Mouse (Mus musculus) small intestine, adult 2 months (tissue): ENCODE measurements around the gene 4931414P19Rik.

ENCODE experiments used
- CTCF ChIP-seq: fragments of 200-500 bp; IDR thresholded peaks from 2 replicates; pipeline ENCODE4 v1.5.1; 2012; ENCODE audit warnings: low read depth, mild to moderate bottlenecking, control low read depth, inconsistent platforms, low read length, moderate library complexity, mixed read lengths; ENCODE audit not compliant: insufficient replicate concordance, insufficient read length; ENCODE audit errors: extremely low read depth
- POLR2A ChIP-seq: fragments of 200-500 bp; IDR thresholded peaks from 2 replicates; pipeline ENCODE4 v1.6.1; 2012; ENCODE audit warnings: low read depth, mild to moderate bottlenecking, control low read depth, inconsistent platforms, low read length, moderate library complexity

GRCm38 (mm10) chr14:54594631-54595414 is 11.0 kb downstream of the 4931414P19Rik start:
- no peak for TF ChIP-seq CTCF
- no peak for TF ChIP-seq POLR2A
